13 mouse cellular contexts compared by ENCODE assay signal in the genomic region with DNA sequence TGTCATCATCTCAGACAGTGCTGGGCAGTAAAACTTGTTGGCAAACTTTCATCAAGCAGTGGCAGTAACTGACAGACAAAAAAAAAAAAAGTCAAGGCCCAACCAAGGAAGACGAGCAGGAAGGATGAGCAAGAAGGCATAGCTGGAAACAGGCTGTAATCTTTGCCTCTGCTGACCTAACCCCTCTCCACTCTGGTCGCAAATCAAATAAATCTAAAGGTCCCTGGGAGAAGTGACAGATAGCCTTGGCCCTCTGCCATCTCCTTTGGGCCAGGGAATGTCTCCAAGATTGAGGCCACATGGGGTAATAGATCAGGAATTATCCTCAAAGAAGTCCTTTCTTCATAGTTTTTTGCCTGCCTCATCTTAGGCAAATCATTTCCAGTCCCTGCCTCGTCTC. TPM values are rescaled to one million over a fixed set of nuclear protein-coding genes. Genes with fewer than 3 reads are reported as not detected.
DNase-seq lines count a peak whose midpoint lies in the region.
"Had no signal": no experiment of that assay in that cellular context is flagged by ENCODE, and none has a peak within 500 bp of the region (broad histone marks: within the 10 kb centered on the region; RNA-seq: fewer than 3 reads in every experiment).

No protein-coding gene starts in this region.

- H3K36me3 ChIP-seq in midbrain, embryonic 10.5 days = no peaks in the 10 kb centered on the region
- H3K36me3 ChIP-seq: hindbrain, embryonic 15.5 days; midbrain, embryonic 15.5 days had no signal

- no peaks in the 10 kb centered on the region for H3K9me3 ChIP-seq in midbrain, embryonic 10.5 days (replicated peaks)
- H3K9me3 ChIP-seq: forebrain, embryonic 13.5 days; hindbrain, embryonic 15.5 days; midbrain, embryonic 15.5 days had no signal

- H3K4me3 ChIP-seq in brown adipose tissue, adult 24 weeks (ENCODE audit: insufficient read depth, low read depth, low read length) = no peak overlapping the region
- H3K4me3 ChIP-seq in midbrain, embryonic 10.5 days = no peak overlapping the region
- H3K4me3 ChIP-seq: forebrain, embryonic 13.5 days; hindbrain, embryonic 15.5 days; midbrain, embryonic 15.5 days had no signal

- peak; percentile 8 for DNase-seq in gastrocnemius, postnatal 14 days
- no peak for DNase-seq in gastrocnemius, adult 8-10 months (ENCODE audit: low spot score in 2 of 2)
- peak; percentile 7 for DNase-seq in Muller cell, postnatal 12 days (ENCODE audit: inconsistent ontology term)
- DNase-seq in lung, postnatal 36 days = peak; percentile 14
- DNase-seq in midbrain, embryonic 10.5 days (ENCODE audit: low spot score) = no peak
- DNase-seq in left cerebral cortex, postnatal 25 days (ENCODE audit: low spot score in 2 of 2) = no peak
- no peak for DNase-seq in frontal cortex, postnatal 14 days (ENCODE audit: low spot score in 2 of 2)
- DNase-seq: thymus, postnatal 36 days had no signal

- peak overlapping the region; percentile 35 for H3K27ac ChIP-seq in brown adipose tissue, adult 24 weeks (replicated peaks; ENCODE audit: low read depth, low read length)
- no peak overlapping the region for H3K27ac ChIP-seq in midbrain, embryonic 10.5 days (replicated peaks)
- H3K27ac ChIP-seq: forebrain, embryonic 13.5 days; hindbrain, embryonic 15.5 days; liver, embryonic 14.5 days; midbrain, embryonic 15.5 days had no signal

- intact Hi-C loops in gastrocnemius, postnatal 14 days (cut with DNase I; ENCODE audit: low total_unique reads) = no loop called here
- intact Hi-C loops in left cerebral cortex, postnatal 25 days (cut with DNase I) = no loop called here

- H3K27me3 ChIP-seq in midbrain, embryonic 10.5 days (ENCODE audit: low read depth, poor library complexity, severe bottlenecking) = no peaks in the 10 kb centered on the region
- H3K27me3 ChIP-seq: forebrain, embryonic 13.5 days; hindbrain, embryonic 15.5 days; midbrain, embryonic 15.5 days had no signal

- H3K4me1 ChIP-seq in brown adipose tissue, adult 24 weeks (ENCODE audit: control insufficient read depth, insufficient read depth, insufficient read length, low read length) = peaks cover 10% of the 10 kb centered on the region; the same call in 1 of the 2 replicates
- H3K4me1 ChIP-seq in midbrain, embryonic 10.5 days = no peaks in the 10 kb centered on the region
- H3K4me1 ChIP-seq: forebrain, embryonic 13.5 days; hindbrain, embryonic 15.5 days; midbrain, embryonic 15.5 days had no signal

- WGBS in midbrain, embryonic 10.5 days = 79% methylated on average over 3 of the region's 3 CpGs

RNA-seq across cellular contexts. Expression of a gene that starts 33.3 kb away (rescaled TPM):
- 100 to 1,000 TPM; 156 to 160 TPM for total RNA-seq in gastrocnemius, postnatal 14 days (2021)
- total RNA-seq in gastrocnemius, adult 8-10 months (2022) = 100 to 1,000 TPM; 325 to 385 (median 339) TPM
- 216 and 221 TPM in 2 replicates for polyA plus RNA-seq in brown adipose tissue, adult 24 weeks (2012; ENCODE audit: insufficient read depth, insufficient read length, missing spikeins)
- polyA plus RNA-seq in midbrain, embryonic 10.5 days (2016; fragmentation: Nextera tagmentation; extraction: Ambion mirVana) = 41.7 and 48.2 TPM in 2 replicates
- total RNA-seq in left cerebral cortex, postnatal 25 days (2021) = 100 to 1,000 TPM; 318 to 320 TPM

RNA-seq across cellular contexts. Expression of a gene that starts 59.3 kb away (rescaled TPM):
- 10 to 100 TPM; 21.9 to 26.7 TPM for total RNA-seq in gastrocnemius, postnatal 14 days (2021)
- total RNA-seq in gastrocnemius, adult 8-10 months (2022) = 10 to 100 TPM; 12.6 to 18.1 (median 15.7) TPM
- 377 and 379 TPM in 2 replicates for polyA plus RNA-seq in brown adipose tissue, adult 24 weeks (2012; ENCODE audit: insufficient read depth, insufficient read length, missing spikeins)
- polyA plus RNA-seq in midbrain, embryonic 10.5 days (2016; fragmentation: Nextera tagmentation; extraction: Ambion mirVana) = 12.6 and 13.2 TPM in 2 replicates
- total RNA-seq in left cerebral cortex, postnatal 25 days (2021) = 10 to 100 TPM; 31.4 to 35.9 TPM

Comparison
In these comparisons a context has a peak if more than half of its experiments do, and no peak if none do; other contexts are left out.
1. DNase-seq: peak in gastrocnemius, postnatal 14 days (single experiment), Muller cell, postnatal 12 days (single experiment) and lung, postnatal 36 days (single experiment); none in gastrocnemius, adult 8-10 months (0 of 2), midbrain, embryonic 10.5 days (single experiment), left cerebral cortex, postnatal 25 days (0 of 2) and frontal cortex, postnatal 14 days (0 of 2).